Mouse (Mus musculus) midbrain, embryonic 10.5 days (tissue): ENCODE data around the gene Usp2. TPM values are rescaled to one million over a fixed set of nuclear protein-coding genes. Genes with fewer than 3 reads are reported as not detected.
A peak's percentile ranks its signal among the peaks of the same experiment; 100 is the strongest.

ENCODE experiments used
- DNase-seq: peaks from one replicate; pipeline ENCODE4 v3.0.0-alpha.2; 2017; ENCODE audit warnings: low spot score
- H3K27ac ChIP-seq: fragments of 300-500 bp; sonication (generic); replicated peaks from 2 replicates; pipeline ENCODE4 v1.5.1; 2016; ENCODE audit warnings: mild to moderate bottlenecking
- H3K27me3 ChIP-seq: fragments of 300-500 bp; sonication (generic); 2 replicates; pipeline ENCODE4 v1.6.1; 2016; ENCODE audit warnings: low read depth, mild to moderate bottlenecking; ENCODE audit not compliant: poor library complexity, severe bottlenecking
- H3K36me3 ChIP-seq: fragments of 300-500 bp; sonication (generic); 2 replicates; pipeline ENCODE4 v1.6.1; 2016; ENCODE audit warnings: mild to moderate bottlenecking, moderate library complexity
- H3K4me1 ChIP-seq: fragments of 300-500 bp; sonication (generic); 2 replicates; pipeline ENCODE4 v1.6.1; 2016
- H3K4me3 ChIP-seq: fragments of 300-500 bp; sonication (generic); 2 replicates; pipeline ENCODE4 v1.5.1; 2016; ENCODE audit warnings: mild to moderate bottlenecking, moderate library complexity
- H3K9me3 ChIP-seq: fragments of 300-500 bp; sonication (generic); replicated peaks from 2 replicates; pipeline ENCODE4 v1.6.1; 2016; ENCODE audit warnings: mild to moderate bottlenecking
- WGBS: fragments of 180-500 bp; shearing (Covaris S2); methylation state at CpG from one replicate; pipeline ENCODE4 v1.1.7; 2016; 5-methylcytosine and 5-hydroxymethylcytosine counted together
- polyA plus RNA-seq: library from polyadenylated mRNA; unstranded; fragments of >200 nt; fragmentation: Nextera tagmentation; extraction: Ambion mirVana; gene quantifications from 2 replicates; pipeline ENCODE4 v1.2.1, GENCODE M21; 2016

Gene Usp2
- polyA plus RNA-seq, result 11.3 and 16.5 TPM in 2 replicates

DNA sequence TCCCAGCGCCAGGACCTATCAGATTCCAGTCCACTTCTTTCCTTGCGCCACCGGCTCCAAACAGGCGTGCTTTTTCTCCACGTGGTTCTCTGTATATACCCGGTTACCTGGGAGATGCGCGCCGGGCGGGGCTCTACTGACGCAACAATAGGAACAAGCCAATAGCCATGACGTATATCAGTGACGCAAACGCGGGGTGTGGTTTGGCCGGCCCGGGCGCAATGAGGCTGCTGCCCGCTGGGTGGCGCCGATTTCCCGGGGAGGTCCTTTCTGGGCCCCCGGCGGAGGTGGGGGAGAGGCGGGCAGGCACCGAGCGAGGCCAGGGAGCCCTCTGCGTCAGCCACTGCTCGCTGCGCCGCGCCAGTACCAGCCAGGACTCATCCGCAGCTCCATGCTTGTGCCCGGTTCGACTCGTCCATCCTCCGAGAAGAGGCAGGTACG is at the start of gene Usp2:
Gene Usp2, plus strand, starts transcription at position 237 of the 441 bp plus-strand sequence.
- H3K4me1 ChIP-seq, result peaks cover 50% of the 10 kb centered on the region
- no peaks in the 10 kb centered on the region for H3K9me3 ChIP-seq
- H3K27ac ChIP-seq, result peak within 1 kb of the TSS; percentile 62
- H3K4me3 ChIP-seq, result peak within 1 kb of the TSS; percentile 57
- DNase-seq, result peak; percentile 99
- H3K36me3 ChIP-seq, result no peaks in the 10 kb centered on the region
- WGBS, result 0% methylated on average over 38 of the region's 38 CpGs
- H3K27me3 ChIP-seq, result peaks cover 35% of the 10 kb centered on the region

DNA sequence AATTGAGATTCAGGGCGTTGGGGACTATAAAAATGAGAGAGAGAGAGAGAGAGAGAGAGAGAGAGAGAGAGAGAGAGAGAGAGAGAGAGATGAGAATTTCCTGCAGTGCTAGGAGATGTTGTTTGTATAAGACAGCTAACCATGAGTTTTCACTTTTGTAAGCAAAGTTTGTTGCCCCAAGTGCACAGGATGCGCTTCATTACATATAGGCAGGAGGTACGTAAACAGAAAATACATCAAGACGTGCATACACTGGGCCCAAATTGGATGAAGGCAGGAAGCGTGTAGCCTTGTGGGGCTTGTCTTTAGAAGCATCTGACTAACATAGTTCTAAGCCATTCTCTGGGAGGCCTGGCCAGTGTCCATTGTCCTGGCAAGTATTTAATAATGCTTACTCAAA is 49.0 kb upstream of the Usp2 start:
- no peaks in the 10 kb centered on the region for H3K27me3 ChIP-seq
- H3K9me3 ChIP-seq, result no peaks in the 10 kb centered on the region
- no peak overlapping the region for H3K27ac ChIP-seq
- no peaks in the 10 kb centered on the region; the same call in 1 of the 2 replicates for H3K4me1 ChIP-seq
- 76% methylated on average over 5 of the region's 5 CpGs for WGBS
- H3K4me3 ChIP-seq, result no peak overlapping the region
- H3K36me3 ChIP-seq, result no peaks in the 10 kb centered on the region
- DNase-seq, result no peak

GRCm38 (mm10) chr9:44020001-44020400 is 46.8 kb upstream of the Usp2 start:
- Histone ChIP-seq H3K4me3 (no peak overlapping the region), H3K27me3 (no peaks in the 10 kb centered on the region), H3K9me3 (no peaks in the 10 kb centered on the region), H3K27ac (no peak overlapping the region), H3K36me3 (no peaks in the 10 kb centered on the region), H3K4me1 (no peaks in the 10 kb centered on the region; the same call in 1 of the 2 replicates)
- DNase-seq, result no peak
- WGBS, result 87% methylated on average over 7 of the region's 7 CpGs

GRCm38 (mm10) chr9:44022100-44022847 is 44.5 kb upstream of the Usp2 start:
- Histone ChIP-seq H3K4me1 (no peaks in the 10 kb centered on the region; the same call in 1 of the 2 replicates), H3K27me3 (no peaks in the 10 kb centered on the region), H3K9me3 (no peaks in the 10 kb centered on the region), H3K36me3 (no peaks in the 10 kb centered on the region), H3K4me3 (no peak overlapping the region), H3K27ac (no peak overlapping the region)
- WGBS, result 70% methylated on average over 8 of the region's 8 CpGs
- no peak for DNase-seq

DNA sequence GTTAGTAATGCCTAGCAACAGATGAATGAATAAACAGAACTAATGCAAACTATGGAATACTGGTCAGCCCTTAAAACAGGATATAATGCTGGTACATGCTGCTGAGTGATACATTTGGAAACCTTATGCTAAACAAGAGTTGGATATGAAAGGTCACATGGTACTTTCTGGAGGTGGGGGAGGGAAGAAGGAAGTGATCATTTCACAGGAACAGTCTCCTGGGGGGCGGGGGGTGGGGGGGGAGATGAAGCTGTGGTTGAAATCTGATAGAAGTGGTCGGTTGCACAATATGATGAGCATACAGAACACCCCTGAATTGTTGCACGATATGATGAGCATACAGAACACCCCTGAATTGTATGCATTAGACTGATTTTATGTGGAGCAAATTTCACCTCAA is 42.7 kb upstream of the Usp2 start:
- no peaks in the 10 kb centered on the region for H3K9me3 ChIP-seq
- WGBS, result 76% methylated on average over 3 of the region's 3 CpGs
- H3K27me3 ChIP-seq, result no peaks in the 10 kb centered on the region
- H3K4me1 ChIP-seq, result no peaks in the 10 kb centered on the region; the same call in 1 of the 2 replicates
- H3K27ac ChIP-seq, result no peak overlapping the region
- no peak for DNase-seq
- H3K4me3 ChIP-seq, result no peak overlapping the region
- no peaks in the 10 kb centered on the region for H3K36me3 ChIP-seq

- Histone ChIP-seq H3K4me3 (no peak overlapping the region), H3K9me3 (no peaks in the 10 kb centered on the region), H3K27ac (no peak overlapping the region), H3K27me3 (no peaks in the 10 kb centered on the region), H3K36me3 (no peaks in the 10 kb centered on the region), H3K4me1 (no peaks in the 10 kb centered on the region)
- DNase-seq, result no peak
- 65% methylated on average over 5 of the region's 5 CpGs for WGBS
Measured at GRCm38 (mm10) chr9:44029580-44030236, 37.1 kb upstream of the Usp2 start.

DNA sequence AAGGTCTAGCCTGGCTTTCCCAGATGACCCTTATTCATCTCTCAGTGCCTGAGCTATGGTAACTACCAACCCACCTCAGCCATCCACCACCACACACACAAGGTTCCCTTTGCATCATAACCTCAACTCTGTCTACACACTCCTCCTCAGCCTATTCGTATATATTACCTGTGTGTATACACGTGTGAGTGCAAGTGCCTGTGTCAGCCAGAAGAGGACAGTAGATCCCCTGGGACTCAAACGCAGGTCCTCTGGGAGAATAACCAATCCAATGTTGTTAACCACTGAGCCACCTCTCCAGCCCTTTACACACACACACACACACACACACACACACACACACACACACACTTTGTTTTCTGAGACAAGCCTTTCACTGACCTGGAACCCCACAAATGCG is 36.2 kb upstream of the Usp2 start:
- H3K27me3 ChIP-seq, result no peaks in the 10 kb centered on the region
- no peaks in the 10 kb centered on the region for H3K9me3 ChIP-seq
- no peak for DNase-seq
- no peak overlapping the region for H3K4me3 ChIP-seq
- no peaks in the 10 kb centered on the region for H3K36me3 ChIP-seq
- H3K4me1 ChIP-seq, result no peaks in the 10 kb centered on the region
- no peak overlapping the region for H3K27ac ChIP-seq
- 90% methylated on average over 4 of the region's 4 CpGs for WGBS

DNA sequence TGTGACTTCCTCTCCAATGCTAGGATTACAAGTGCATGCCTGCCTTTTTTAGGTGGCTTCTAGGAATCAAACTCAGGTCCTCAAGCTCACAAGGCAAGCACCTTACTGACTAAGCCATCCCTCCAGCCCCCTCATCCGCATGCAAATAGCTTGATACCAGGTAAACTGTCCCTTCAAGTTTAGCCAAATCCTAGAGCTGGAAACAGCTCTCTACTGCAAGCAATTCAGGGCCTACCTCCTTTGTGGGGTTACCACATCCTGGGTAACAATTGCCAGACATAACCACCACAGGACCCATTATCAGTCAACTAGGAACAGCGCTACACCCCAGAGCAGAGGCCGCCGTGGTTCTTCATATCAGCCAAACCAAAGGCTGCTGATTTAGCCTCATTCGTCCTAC is 35.7 kb upstream of the Usp2 start:
- H3K36me3 ChIP-seq, result no peaks in the 10 kb centered on the region
- 91% methylated on average over 5 of the region's 5 CpGs for WGBS
- DNase-seq, result no peak
- H3K27me3 ChIP-seq, result no peaks in the 10 kb centered on the region
- no peaks in the 10 kb centered on the region for H3K9me3 ChIP-seq
- no peak overlapping the region for H3K27ac ChIP-seq
- no peaks in the 10 kb centered on the region for H3K4me1 ChIP-seq
- H3K4me3 ChIP-seq, result no peak overlapping the region

DNA sequence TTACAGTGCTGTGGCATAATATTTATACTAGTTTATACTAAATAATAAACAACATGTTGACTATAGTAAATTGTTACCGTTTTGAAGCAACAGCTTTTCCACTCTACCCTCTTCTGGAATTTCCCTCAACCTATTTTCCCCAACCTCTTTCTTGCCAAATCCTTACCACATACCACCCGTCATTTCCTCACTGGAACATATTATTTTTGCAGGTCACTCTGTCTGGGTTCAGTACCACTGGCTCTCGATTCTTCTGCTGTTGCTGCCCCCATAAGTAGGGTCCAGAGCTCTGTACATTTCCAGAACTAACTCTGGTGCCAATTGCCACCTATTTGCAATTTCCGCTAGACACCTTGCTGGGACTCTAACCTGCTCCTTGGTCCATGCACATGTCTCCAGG is 34.9 kb upstream of the Usp2 start:
- Histone ChIP-seq H3K4me1 (no peaks in the 10 kb centered on the region), H3K27ac (no peak overlapping the region), H3K9me3 (no peaks in the 10 kb centered on the region), H3K36me3 (no peaks in the 10 kb centered on the region), H3K27me3 (no peaks in the 10 kb centered on the region), H3K4me3 (no peak overlapping the region)
- no peak for DNase-seq
- 88% methylated on average over 4 of the region's 4 CpGs for WGBS

DNA sequence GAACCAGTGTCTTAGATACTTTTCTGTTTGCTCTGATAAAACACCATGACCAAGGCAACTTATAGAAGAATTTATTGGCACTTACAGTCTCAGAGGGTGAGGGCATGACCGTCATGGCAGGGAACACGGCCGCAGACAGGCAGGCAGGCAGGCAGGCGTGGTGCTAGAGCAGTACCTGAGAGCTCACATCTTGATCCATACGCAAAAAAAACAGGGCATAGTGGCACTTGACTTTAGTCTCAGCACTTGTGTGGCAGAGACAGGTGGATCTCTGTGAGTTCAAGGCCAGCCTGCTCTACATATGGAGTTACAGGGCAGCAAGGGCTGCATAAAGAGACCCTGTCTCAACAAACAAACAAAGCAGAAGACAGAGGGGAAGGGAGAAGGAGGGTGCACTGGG is 33.5 kb upstream of the Usp2 start:
- Histone ChIP-seq H3K27me3 (no peaks in the 10 kb centered on the region), H3K4me3 (no peak overlapping the region), H3K4me1 (no peaks in the 10 kb centered on the region), H3K9me3 (no peaks in the 10 kb centered on the region), H3K36me3 (no peaks in the 10 kb centered on the region), H3K27ac (no peak overlapping the region)
- DNase-seq, result no peak
- 94% methylated on average over 5 of the region's 5 CpGs for WGBS

DNA sequence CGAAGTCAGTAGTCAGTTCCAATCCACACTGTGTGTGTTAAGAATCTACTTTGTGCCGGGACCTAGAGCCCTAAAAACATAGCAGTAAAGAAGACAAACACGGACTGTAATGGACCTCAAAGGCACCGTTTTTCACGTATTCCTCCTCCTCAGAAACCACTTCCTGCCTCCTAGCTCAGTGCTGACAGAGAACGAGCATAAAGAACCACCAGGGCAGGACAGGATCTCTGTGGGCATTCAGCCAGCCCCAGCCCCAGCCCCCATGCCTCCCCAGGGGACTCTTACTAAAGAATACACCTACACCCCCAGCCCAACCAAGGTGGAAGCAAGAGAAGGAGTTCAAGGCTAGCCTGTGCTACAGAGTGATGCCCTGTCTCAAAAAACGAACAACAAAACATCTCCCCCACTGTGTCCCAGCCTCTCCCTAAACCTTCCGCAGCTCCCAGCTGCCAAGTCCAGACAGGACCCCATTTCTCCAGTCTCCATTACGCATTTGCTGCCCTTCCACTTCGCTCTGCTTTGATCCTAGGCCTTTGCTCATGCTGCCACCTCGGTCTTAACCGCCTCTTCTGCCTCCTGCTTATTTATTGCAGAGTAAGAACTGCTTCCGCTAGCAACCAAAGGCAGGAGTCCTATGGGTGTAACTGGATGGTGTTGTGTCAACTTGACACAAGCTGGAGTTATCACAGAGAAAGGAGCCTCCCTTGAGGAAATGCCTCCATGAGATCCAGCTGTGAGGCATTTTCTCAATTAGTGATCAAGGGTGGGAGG is 32.7 kb upstream of the Usp2 start:
- H3K9me3 ChIP-seq, result no peaks in the 10 kb centered on the region
- WGBS, result 77% methylated on average over 13 of the region's 13 CpGs
- no peaks in the 10 kb centered on the region for H3K36me3 ChIP-seq
- H3K4me1 ChIP-seq, result no peaks in the 10 kb centered on the region
- DNase-seq, result no peak
- no peak overlapping the region for H3K27ac ChIP-seq
- no peak overlapping the region for H3K4me3 ChIP-seq
- no peaks in the 10 kb centered on the region for H3K27me3 ChIP-seq

- DNase-seq, result no peak
- no peak overlapping the region for H3K27ac ChIP-seq
- 95% methylated on average over 5 of the region's 5 CpGs for WGBS
- no peaks in the 10 kb centered on the region for H3K9me3 ChIP-seq
- no peaks in the 10 kb centered on the region for H3K36me3 ChIP-seq
- no peak overlapping the region for H3K4me3 ChIP-seq
- H3K27me3 ChIP-seq, result peaks cover 15% of the 10 kb centered on the region
- no peaks in the 10 kb centered on the region for H3K4me1 ChIP-seq
Measured at GRCm38 (mm10) chr9:44037106-44037505, 29.7 kb upstream of the Usp2 start.
